Mouse (Mus musculus): ENCODE data around the gene Resf1.
"Not testable (repeated sequence)": the region's sequence is repeated elsewhere in the genome, so short reads cannot be mapped to it uniquely, and the experiment has no call there.

Resf1 gene

GRCm38 (mm10) chr6:149308956-149309932, at the start of gene Resf1:
Gene Resf1 (plus strand): TSS chr6:149309414.
- peak; percentile 99 for DNase-seq

GRCm38 (mm10) chr6:149260801-149261239, 48.4 kb upstream of the Resf1 start:
- no peak for DNase-seq

GRCm38 (mm10) chr6:149267951-149268350, 41.3 kb upstream of the Resf1 start:
- no peak for DNase-seq

DNA sequence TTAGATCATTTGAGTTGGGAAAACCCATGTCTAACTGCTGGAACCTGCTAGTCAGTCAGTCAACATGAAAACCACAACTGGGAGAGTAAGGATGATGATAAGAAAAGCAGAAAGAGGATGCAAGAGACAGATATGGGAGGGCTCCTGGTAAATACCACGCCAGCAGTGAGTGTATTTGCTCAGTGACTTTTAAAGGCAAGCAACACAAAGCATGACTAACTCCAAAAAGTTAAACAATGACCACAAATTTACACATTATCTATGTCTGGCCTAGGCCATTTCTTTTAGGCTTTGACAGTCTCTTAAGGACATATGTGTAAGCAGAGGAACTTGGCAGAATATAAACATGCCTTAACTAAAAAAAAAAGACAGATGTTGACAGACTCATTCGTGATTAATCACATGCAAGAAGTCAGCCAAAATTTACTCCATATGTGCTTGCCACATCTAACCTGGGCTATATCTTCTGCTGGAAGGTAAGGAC, 30.9 kb upstream of the Resf1 start:
- no peak for DNase-seq

DNA sequence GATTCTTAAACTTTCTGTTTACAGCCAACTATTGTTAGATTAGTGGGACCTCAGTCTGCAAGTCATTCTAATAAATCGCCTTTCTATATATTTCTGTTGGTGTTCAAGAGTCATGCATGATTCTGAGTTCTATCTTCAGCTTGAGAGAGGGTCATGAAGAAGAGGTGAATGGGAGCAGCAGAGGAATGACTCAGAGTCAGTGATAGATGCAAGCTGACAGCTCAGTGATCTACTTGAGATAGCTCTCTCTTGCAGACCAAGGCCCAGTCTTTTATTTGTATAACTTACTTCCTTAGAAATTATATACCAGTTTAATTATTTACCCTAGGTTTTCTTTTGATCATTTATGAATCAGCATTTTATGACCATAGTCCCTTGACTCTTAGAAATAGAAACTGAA, 30.3 kb upstream of the Resf1 start:
- no peak for DNase-seq

DNA sequence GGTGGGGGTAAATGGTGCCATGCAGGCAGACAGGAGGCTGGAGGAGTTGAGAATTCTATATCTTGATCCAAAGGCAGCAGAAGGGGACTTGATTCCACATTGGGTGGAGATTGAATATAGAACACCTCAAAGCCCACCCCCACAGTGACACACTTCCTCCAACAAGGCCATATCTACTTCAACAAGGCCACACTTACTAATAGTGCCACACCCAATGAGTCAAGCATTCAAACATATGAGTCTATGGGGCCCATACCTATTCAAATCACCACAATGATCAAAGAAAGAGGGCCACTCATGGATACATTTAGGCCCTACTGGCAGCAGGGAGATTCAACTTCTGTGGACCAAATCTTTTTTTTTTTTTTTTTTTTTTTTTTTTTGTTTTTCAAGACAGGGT, 28.7 kb upstream of the Resf1 start:
- DNase-seq, result no peak

GRCm38 (mm10) chr6:149288190-149288589, 21.0 kb upstream of the Resf1 start:
- not testable (repeated sequence) for DNase-seq

GRCm38 (mm10) chr6:149303231-149303630, 6.0 kb upstream of the Resf1 start:
- not testable (repeated sequence) for DNase-seq

GRCm38 (mm10) chr6:149307092-149307491, 2.1 kb upstream of the Resf1 start:
- no peak for DNase-seq

- DNase-seq, result no peak
These were observed 1.4 kb upstream of the Resf1 start for GRCm38 (mm10) chr6:149307801-149308200.

DNA sequence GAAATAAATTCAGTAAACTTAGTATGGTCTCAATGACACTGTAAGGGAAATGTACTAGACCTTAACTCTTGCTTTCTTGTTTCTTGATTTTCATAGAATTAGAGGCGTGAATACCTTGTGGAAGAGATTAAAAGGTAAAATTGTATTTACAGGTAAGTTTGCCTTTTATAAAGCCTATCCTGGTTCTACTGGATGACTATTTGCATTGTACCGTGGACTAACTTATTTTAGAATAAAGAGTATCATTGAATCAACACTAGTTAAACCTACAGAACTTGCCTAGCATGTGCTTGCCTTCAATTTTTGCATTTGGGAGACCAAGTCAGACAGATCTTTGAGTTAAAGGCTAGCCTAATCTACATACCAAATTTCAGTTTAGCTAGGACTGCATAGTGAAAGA, 1.0 kb downstream of the Resf1 start:
- no peak for DNase-seq

DNA sequence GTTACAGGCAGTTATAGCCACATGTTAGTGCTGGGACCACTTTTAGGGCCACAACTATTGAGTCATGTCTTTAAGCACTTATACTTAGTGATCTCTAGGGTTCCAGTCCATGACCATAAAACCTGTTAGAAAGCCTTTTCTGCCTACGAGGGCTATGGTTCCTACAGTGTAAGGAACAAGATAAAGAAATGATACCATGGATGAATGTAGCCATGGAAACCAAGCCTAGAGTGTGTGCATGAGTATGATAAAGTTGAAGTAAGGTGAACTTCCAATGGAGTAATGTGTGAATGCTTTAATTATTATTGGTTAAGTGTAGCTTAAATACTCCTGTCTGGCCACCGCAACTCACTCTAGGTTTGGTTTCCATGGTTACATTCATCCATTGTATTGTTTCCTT, 1.8 kb downstream of the Resf1 start:
- DNase-seq, result no peak

GRCm38 (mm10) chr6:149311778-149312177, 2.6 kb downstream of the Resf1 start:
- DNase-seq, result no peak

DNA sequence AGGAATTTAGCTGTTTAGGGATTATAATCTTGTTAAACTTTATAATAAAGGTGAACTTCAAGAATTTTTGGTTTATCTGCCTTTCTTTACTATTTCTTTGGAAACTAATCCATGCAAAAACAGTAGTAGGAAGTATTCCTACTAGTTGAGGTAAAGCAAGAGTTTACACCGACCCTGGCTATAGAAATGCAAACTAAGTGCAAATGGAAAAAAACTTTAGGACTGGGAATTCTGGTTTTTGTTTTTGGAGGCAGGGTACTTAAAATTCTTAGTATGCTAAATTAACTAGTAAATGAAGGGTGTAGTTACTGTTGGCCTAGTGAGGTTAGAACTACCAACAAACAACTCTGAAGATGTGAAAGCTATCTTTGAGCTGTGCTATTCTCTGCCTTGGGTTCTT, 3.0 kb downstream of the Resf1 start:
- DNase-seq, result no peak

DNA sequence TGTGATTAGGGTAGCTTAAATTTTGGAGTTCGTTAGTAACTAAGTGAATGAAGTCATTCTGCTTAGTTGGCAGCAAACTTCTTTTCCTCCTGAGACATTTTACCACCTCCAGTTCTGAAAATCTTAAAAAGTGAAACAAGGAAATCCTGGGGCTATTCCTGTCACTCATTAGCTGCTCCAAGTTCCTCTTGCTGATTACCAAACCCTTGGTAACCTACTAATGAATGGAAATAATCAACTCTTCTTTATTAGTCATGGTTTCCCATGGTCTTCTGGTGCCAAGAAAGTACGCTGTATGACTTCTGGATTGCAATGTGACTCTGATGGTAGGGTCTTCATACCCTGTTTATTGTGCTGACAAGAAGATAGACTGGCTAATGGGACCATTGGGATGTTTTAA, 5.7 kb downstream of the Resf1 start:
- no peak for DNase-seq

GRCm38 (mm10) chr6:149323523-149324241, 14.5 kb downstream of the Resf1 start:
- DNase-seq, result no peak

GRCm38 (mm10) chr6:149324242-149324633, 15.0 kb downstream of the Resf1 start:
- DNase-seq, result no peak

DNA sequence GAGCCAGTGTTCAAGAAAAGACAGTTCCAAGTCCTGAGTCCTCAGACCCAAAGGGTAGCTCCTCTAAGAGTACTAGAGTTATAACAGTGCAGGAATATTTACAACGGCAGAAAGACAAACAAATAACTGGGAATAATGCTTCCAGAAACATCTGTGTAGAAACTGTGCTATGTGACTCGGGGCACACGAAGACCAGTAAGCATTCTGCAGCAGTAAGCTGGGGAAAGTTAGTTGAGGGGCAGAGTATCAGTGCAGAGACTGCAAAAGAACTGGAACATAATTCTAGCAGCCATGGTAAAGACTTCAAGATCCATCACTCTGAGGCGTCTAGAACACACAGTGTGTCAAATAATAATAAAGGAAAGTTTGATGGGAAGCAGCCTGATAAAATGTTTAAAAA, 19.9 kb downstream of the Resf1 start:
- no peak for DNase-seq

GRCm38 (mm10) chr6:149330332-149330731, 21.1 kb downstream of the Resf1 start:
- no peak for DNase-seq

DNA sequence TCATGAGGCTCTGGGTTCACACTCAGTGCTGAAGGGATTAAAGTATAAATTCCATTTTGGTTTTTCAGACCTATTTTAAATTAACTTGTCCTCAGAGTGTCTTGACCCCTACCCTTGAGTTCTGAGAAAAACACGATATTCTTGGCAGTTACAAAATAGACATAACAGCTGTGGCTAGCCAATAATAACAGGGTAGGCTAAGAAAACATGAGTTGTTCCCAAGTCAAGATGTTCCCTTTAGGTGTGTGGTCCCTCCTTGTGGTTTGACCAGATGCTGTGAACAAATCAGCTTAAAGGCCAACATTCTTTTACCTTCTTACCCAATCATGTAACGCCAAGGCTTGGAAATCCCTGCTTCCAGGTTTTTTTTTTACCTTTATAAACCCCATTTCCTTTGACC, 23.8 kb downstream of the Resf1 start:
- DNase-seq, result no peak

DNA sequence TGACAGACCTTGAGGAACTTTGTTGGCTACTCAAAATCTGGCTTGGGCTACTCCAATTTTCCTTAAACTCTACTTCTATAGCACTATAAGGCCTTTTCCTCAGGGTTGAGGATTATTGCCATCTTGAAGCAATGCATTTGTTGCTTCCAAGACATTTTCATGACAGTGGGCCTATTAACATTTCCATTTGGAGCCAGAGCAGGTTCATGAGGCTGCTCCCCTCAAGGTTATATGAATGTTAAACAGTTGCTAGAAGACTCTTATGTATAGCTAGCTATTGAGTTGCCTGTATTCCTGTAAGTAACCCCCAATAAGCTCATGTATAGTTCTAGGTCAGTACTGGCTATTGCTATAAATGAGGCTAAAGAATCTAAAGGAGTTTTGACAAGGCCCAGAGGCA, 28.8 kb downstream of the Resf1 start:
- DNase-seq, result no peak

- no peak for DNase-seq
These were observed 29.4 kb downstream of the Resf1 start for GRCm38 (mm10) chr6:149338622-149339021.

GRCm38 (mm10) chr6:149343802-149344201, 34.6 kb downstream of the Resf1 start:
- no peak for DNase-seq

DNA sequence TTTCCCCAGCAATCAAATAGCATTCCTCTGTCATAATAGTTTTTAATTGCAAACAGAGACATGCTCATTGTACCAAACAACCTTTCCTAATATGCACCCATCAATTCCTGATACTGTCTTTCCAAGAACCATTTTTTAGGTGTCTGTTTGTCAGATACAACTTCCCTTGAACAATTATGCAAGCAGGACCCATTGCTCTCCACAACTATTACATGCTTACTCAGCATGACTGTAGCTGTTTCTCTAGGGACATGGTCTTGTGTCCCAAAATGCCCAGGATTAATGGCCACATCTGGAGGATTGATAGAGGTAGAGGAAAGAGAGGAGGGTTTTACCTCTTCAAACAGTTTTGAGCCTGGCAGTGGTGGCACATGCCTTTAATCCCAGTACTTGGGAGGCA, 35.2 kb downstream of the Resf1 start:
- no peak for DNase-seq
